Mouse (Mus musculus): ENCODE results near the gene Gm7233.
"Not testable (repeated sequence)": the region's sequence is repeated elsewhere in the genome, so short reads cannot be mapped to it uniquely, and the experiment has no call there.

The Gm7233 gene

GRCm38 (mm10) chr14:43179567-43179966 lies at the start of gene Gm7233:
TSS of gene Gm7233 (plus strand) at chr14:43179867.
- DNase-seq (ENCODE audit: low spot score), result not testable (repeated sequence)

DNA sequence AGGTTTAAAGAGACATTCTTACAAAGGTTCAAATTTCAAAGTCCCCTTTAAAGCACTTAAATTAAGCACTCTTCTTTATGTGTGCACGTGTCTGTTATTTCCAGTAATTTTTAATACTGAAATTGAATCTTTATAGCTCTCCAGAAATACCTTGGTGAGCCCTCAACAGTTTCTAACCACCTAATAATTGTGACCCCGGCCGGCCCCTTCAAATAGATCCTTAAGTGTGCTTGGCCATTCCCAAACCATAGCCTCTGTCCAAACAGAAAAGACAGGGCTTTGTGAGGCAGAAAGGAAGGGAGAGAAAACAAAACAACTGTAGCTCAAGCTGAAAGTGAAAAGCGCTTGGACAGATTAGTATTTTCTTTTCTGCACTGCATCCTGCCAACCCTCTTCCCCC lies 12.5 kb upstream of the Gm7233 start:
- not testable (repeated sequence) for DNase-seq (ENCODE audit: low spot score)

- DNase-seq (ENCODE audit: low spot score), result not testable (repeated sequence)
Observed at GRCm38 (mm10) chr14:43167942-43168341, 11.7 kb upstream of the Gm7233 start.

- not testable (repeated sequence) for DNase-seq (ENCODE audit: low spot score)
Observed at GRCm38 (mm10) chr14:43168573-43169170, 11.0 kb upstream of the Gm7233 start.

- not testable (repeated sequence) for DNase-seq (ENCODE audit: low spot score)
Observed at GRCm38 (mm10) chr14:43235204-43235603, 55.5 kb downstream of the Gm7233 start, which contains the start of gene Gm8122. TSS of gene Gm8122 (minus strand) at chr14:43235304.
